Comparison of ENCODE assay signal across 28 mouse cellular contexts in genomic region chr13:77909184-77909583, GRCm38 (mm10).
DNase-seq lines count a peak whose midpoint lies in the region; ATAC-seq and TF ChIP-seq lines count a peak whose summit lies in the region.
"Had no signal": no experiment of that assay in that cellular context is flagged by ENCODE, and none has a peak within 500 bp of the region (broad histone marks: within the 10 kb centered on the region; RNA-seq: fewer than 3 reads in every experiment).

No protein-coding gene starts in this region.

- peak; percentile 23; the same call in 1 of the 2 replicates for TF ChIP-seq CTCF in heart, postnatal 0 days (IDR thresholded peaks at IDR 0.05; ENCODE audit: low read depth)
- TF ChIP-seq CTCF in lung, embryonic 14.5 days (IDR thresholded peaks at IDR 0.05; ENCODE audit: low read depth), result peak; percentile 26
- no peak for TF ChIP-seq CTCF in MEL (IDR thresholded peaks at IDR 0.05 in 2 of 3, conservative IDR thresholded peaks at IDR 0.05 in 1 of 3; ENCODE audit: control insufficient read depth in 1 of 3, insufficient read depth in 1 of 3, low read depth in 2 of 3, low read length in 3 of 3, poor library complexity in 1 of 3, severe bottlenecking in 1 of 3)

- TF ChIP-seq RAD21 in MEL (IDR thresholded peaks at IDR 0.05; ENCODE audit: low read depth, low read length), result peak; percentile 4

- H3K4me3 ChIP-seq in heart, postnatal 0 days (ENCODE audit: low read depth, low read length), result no peak overlapping the region
- no peak overlapping the region for H3K4me3 ChIP-seq in lung, embryonic 14.5 days (ENCODE audit: low read depth, low read length)
- H3K4me3 ChIP-seq in MEL (ENCODE audit: control insufficient read depth in 1 of 2, insufficient read depth in 1 of 2, low read depth in 2 of 2, low read length in 2 of 2), result no peak overlapping the region
- H3K4me3 ChIP-seq in heart, embryonic 11.5 days (ENCODE audit: low read depth, low read length), result no peak overlapping the region
- H3K4me3 ChIP-seq: embryonic facial prominence, embryonic 15.5 days; forebrain, embryonic 12.5 days; heart, embryonic 10.5 days; limb, embryonic 13.5 days; midbrain, embryonic 10.5 days; myocyte; neural tube, embryonic 13.5 days had no signal

- TF ChIP-seq POLR2A in MEL (IDR thresholded peaks at IDR 0.05; ENCODE audit: control insufficient read depth in 1 of 2, insufficient read depth in 1 of 2, low read depth in 1 of 2, low read length in 2 of 2, poor library complexity in 1 of 2), result no peak

- no peaks in the 10 kb centered on the region for H3K9me3 ChIP-seq in heart, postnatal 0 days (replicated peaks; ENCODE audit: control insufficient read depth, low read length)
- H3K9me3 ChIP-seq in lung, embryonic 14.5 days (ENCODE audit: low read depth, low read length), result no peaks in the 10 kb centered on the region
- no peaks in the 10 kb centered on the region for H3K9me3 ChIP-seq in MEL (replicated peaks; ENCODE audit: insufficient read depth, low read length)
- H3K9me3 ChIP-seq in heart, embryonic 11.5 days (replicated peaks; ENCODE audit: control insufficient read depth, low read length), result no peaks in the 10 kb centered on the region
- H3K9me3 ChIP-seq: embryonic facial prominence, embryonic 15.5 days; forebrain, embryonic 12.5 days; G1E; heart, embryonic 10.5 days; limb, embryonic 13.5 days; midbrain, embryonic 10.5 days; neural tube, embryonic 13.5 days had no signal

- no peak for DNase-seq in heart, postnatal 0 days (ENCODE audit: low spot score)
- no peak for DNase-seq in heart, postnatal 25 days (ENCODE audit: low spot score)
- DNase-seq in lung, embryonic 14.5 days, result peak; percentile 31
- DNase-seq in lung, adult 18-20 months, result no peak
- DNase-seq in MEL (ENCODE audit: low read depth, low spot score) (no peak), adipocyte (ENCODE audit: low spot score) (peak; percentile 25)
- DNase-seq in neural tube, embryonic 10.5 days (ENCODE audit: extremely low spot score, low spot score), result no peak
- DNase-seq: adrenal gland, adult 8-10 months; cerebellum, adult 11 months; cerebellum, adult 9-10 months; cerebellum, postnatal 36 days; gastrocnemius, postnatal 14 days; heart, postnatal 10 days; kidney, postnatal 25 days; lung, postnatal 10 days had no signal

- no peaks in the 10 kb centered on the region for H3K27me3 ChIP-seq in heart, postnatal 0 days (ENCODE audit: control insufficient read depth, insufficient read depth, low read length)
- no peaks in the 10 kb centered on the region for H3K27me3 ChIP-seq in lung, embryonic 14.5 days (ENCODE audit: insufficient read depth, low read length)
- no peaks in the 10 kb centered on the region for H3K27me3 ChIP-seq in MEL (ENCODE audit: control insufficient read depth in 1 of 2, insufficient read depth in 2 of 2, low read length in 2 of 2)
- H3K27me3 ChIP-seq in heart, embryonic 11.5 days (ENCODE audit: control insufficient read depth, insufficient read depth, low read length), result no peaks in the 10 kb centered on the region
- H3K27me3 ChIP-seq: embryonic facial prominence, embryonic 15.5 days; forebrain, embryonic 12.5 days; limb, embryonic 13.5 days; neural tube, embryonic 13.5 days had no signal

- no peak overlapping the region for H3K9ac ChIP-seq in heart, postnatal 0 days (replicated peaks; ENCODE audit: low read depth, low read length)
- H3K9ac ChIP-seq in lung, embryonic 14.5 days, result no peak overlapping the region
- no peak overlapping the region for H3K9ac ChIP-seq in MEL (ENCODE audit: control insufficient read depth, low read depth, low read length, poor library complexity, severe bottlenecking)
- H3K9ac ChIP-seq in heart, embryonic 11.5 days (ENCODE audit: low read depth, low read length), result no peak overlapping the region
- H3K9ac ChIP-seq: embryonic facial prominence, embryonic 15.5 days; forebrain, embryonic 12.5 days; limb, embryonic 13.5 days; neural tube, embryonic 13.5 days had no signal

- intact Hi-C loops in heart, postnatal 25 days (cut with DNase I), result no loop called here

- ATAC-seq in heart, postnatal 0 days (ENCODE audit: insufficient read depth, low read depth), result no peak
- ATAC-seq in lung, embryonic 14.5 days (ENCODE audit: insufficient read depth), result no peak
- ATAC-seq in heart, embryonic 11.5 days (replicated peaks; ENCODE audit: insufficient number of reproducible peaks, low FRiP score, low TSS enrichment), result no peak
- ATAC-seq: hindbrain, embryonic 16.5 days; intestine, embryonic 16.5 days; midbrain, embryonic 16.5 days had no signal

- H3K79me2 ChIP-seq in MEL (ENCODE audit: control insufficient read depth, insufficient read depth, low read length, poor library complexity), result no peaks in the 10 kb centered on the region

- 73% methylated on average over 2 of the region's 2 CpGs for WGBS in heart, postnatal 0 days
- WGBS in lung, embryonic 14.5 days, result 75% methylated on average over 2 of the region's 2 CpGs
- WGBS in heart, embryonic 11.5 days (ENCODE audit: insufficient replicate concordance), result 78% methylated on average over 2 of the region's 2 CpGs

- no peaks in the 10 kb centered on the region for H3K4me1 ChIP-seq in heart, postnatal 0 days (ENCODE audit: control insufficient read depth, insufficient read depth)
- no peaks in the 10 kb centered on the region for H3K4me1 ChIP-seq in lung, embryonic 14.5 days (ENCODE audit: insufficient read depth)
- no peaks in the 10 kb centered on the region for H3K4me1 ChIP-seq in MEL (ENCODE audit: control insufficient read depth in 1 of 2, insufficient read depth in 2 of 2, low read length in 2 of 2)
- H3K4me1 ChIP-seq in heart, embryonic 11.5 days (ENCODE audit: control insufficient read depth, insufficient read depth, low read length), result no peaks in the 10 kb centered on the region
- H3K4me1 ChIP-seq: embryonic facial prominence, embryonic 15.5 days; forebrain, embryonic 12.5 days; heart, embryonic 10.5 days; limb, embryonic 13.5 days; midbrain, embryonic 10.5 days; neural tube, embryonic 13.5 days had no signal

- H3K4me2 ChIP-seq in heart, postnatal 0 days (ENCODE audit: low read depth, low read length), result no peak overlapping the region
- no peak overlapping the region for H3K4me2 ChIP-seq in lung, embryonic 14.5 days
- no peak overlapping the region for H3K4me2 ChIP-seq in heart, embryonic 11.5 days
- H3K4me2 ChIP-seq: embryonic facial prominence, embryonic 15.5 days; forebrain, embryonic 12.5 days; limb, embryonic 13.5 days; liver, embryonic 11.5 days; neural tube, embryonic 13.5 days had no signal

- TF ChIP-seq EP300 in heart, postnatal 0 days (IDR thresholded peaks at IDR 0.05; ENCODE audit: low read depth), result no peak
- TF ChIP-seq EP300 in MEL (IDR thresholded peaks at IDR 0.05; ENCODE audit: low read depth in 1 of 2, low read length in 2 of 2), result no peak

- H3K36me3 ChIP-seq in heart, postnatal 0 days (replicated peaks; ENCODE audit: control insufficient read depth, insufficient read depth, low read length), result no peaks in the 10 kb centered on the region
- H3K36me3 ChIP-seq in lung, embryonic 14.5 days (ENCODE audit: insufficient read depth), result no peaks in the 10 kb centered on the region
- no peaks in the 10 kb centered on the region; a peak in 1 of 4 replicates for H3K36me3 ChIP-seq in MEL (ENCODE audit: control insufficient read depth in 1 of 2, insufficient read depth in 2 of 2, low read length in 2 of 2)
- no peaks in the 10 kb centered on the region for H3K36me3 ChIP-seq in heart, embryonic 11.5 days (ENCODE audit: control insufficient read depth, insufficient read depth, low read length)
- H3K36me3 ChIP-seq: embryonic facial prominence, embryonic 15.5 days; forebrain, embryonic 12.5 days; heart, embryonic 10.5 days; limb, embryonic 13.5 days; midbrain, embryonic 10.5 days; neural tube, embryonic 13.5 days had no signal

- no peak overlapping the region for H3K27ac ChIP-seq in heart, postnatal 0 days (ENCODE audit: low read depth)
- no peak overlapping the region for H3K27ac ChIP-seq in lung, embryonic 14.5 days (ENCODE audit: low read depth)
- no peak overlapping the region for H3K27ac ChIP-seq in MEL (ENCODE audit: control insufficient read depth, low read depth, low read length)
- no peak overlapping the region for H3K27ac ChIP-seq in heart, embryonic 11.5 days (ENCODE audit: low read depth, low read length)
- H3K27ac ChIP-seq: embryonic facial prominence, embryonic 15.5 days; forebrain, embryonic 12.5 days; heart, embryonic 10.5 days; limb, embryonic 13.5 days; midbrain, embryonic 10.5 days; neural tube, embryonic 13.5 days had no signal

TF ChIP-seq in MEL, 35 proteins besides CTCF, POLR2A, EP300 and RAD21:
- TF ChIP-seq SMC3 (IDR thresholded peaks at IDR 0.05; ENCODE audit: low read depth, low read length), result peak; percentile 17; the same call in 1 of the 2 replicates
- no peak for TF ChIP-seq MYB (IDR thresholded peaks at IDR 0.05; ENCODE audit: low read depth, low read length)

Comparison
In these comparisons a context has a peak if more than half of its experiments do, and no peak if none do; other contexts are left out.
1. DNase-seq: peak in lung, embryonic 14.5 days (single experiment) and adipocyte (single experiment); none in heart, postnatal 0 days (single experiment), heart, postnatal 25 days (single experiment), lung, adult 18-20 months (0 of 2), MEL (single experiment) and neural tube, embryonic 10.5 days (single experiment).
2. CTCF ChIP-seq: peak in heart, postnatal 0 days (single experiment) and lung, embryonic 14.5 days (single experiment); none in MEL (0 of 3).